Mouse (Mus musculus): ENCODE results near the gene H2-Ab1. TPM values are rescaled to one million over a fixed set of nuclear protein-coding genes. Genes with fewer than 3 reads are reported as not detected.
A peak's percentile ranks its signal among the peaks of the same experiment; 100 is the strongest.

Gene H2-Ab1
- polyA plus RNA-seq, 1 experiment from 2014 or later = 4.3 TPM

DNA sequence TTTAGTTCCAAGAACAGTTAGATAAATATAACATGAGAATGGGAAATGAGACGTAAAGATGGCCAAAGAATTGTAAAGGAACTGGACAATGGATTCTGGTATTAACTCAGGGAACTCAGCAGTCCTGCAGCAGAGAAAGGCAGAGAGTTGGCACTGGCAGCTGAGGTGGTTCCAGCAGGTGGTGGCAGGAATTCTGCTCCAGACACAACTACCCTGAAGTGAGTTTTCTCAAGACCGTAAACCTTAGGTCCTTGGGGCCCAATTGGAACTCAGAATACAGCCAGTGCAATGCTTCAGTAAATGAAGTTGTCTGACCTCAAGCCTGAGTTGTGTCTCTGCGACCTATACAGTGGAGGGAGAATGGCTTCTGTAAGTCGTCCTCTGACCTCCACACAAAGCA, 36.8 kb downstream of the H2-Ab1 start:
- ATAC-seq (ENCODE audit: low FRiP score) (no peak), DNase-seq (ENCODE audit: low spot score, missing footprints) (no peak)
- Histone ChIP-seq H3K27me3 (ENCODE audit: control insufficient read depth, insufficient read depth, low read length) (no peaks in the 10 kb centered on the region), H3K9ac (ENCODE audit: low read length) (no peak overlapping the region), H3K4me1 (ENCODE audit: control insufficient read depth, insufficient read depth, low read length) (no peaks in the 10 kb centered on the region), H3K9me3 (ENCODE audit: control insufficient read depth, low read length) (no peaks in the 10 kb centered on the region), H3K36me3 (ENCODE audit: control insufficient read depth, insufficient read depth, low read length) (no peaks in the 10 kb centered on the region), H3K4me2 (no peak overlapping the region), H3K27ac (ENCODE audit: low read depth, low read length) (no peak overlapping the region), H3K4me3 (ENCODE audit: low read depth, low read length) (no peak overlapping the region)
- 72% methylated on average over 4 of the region's 4 CpGs for WGBS

DNA sequence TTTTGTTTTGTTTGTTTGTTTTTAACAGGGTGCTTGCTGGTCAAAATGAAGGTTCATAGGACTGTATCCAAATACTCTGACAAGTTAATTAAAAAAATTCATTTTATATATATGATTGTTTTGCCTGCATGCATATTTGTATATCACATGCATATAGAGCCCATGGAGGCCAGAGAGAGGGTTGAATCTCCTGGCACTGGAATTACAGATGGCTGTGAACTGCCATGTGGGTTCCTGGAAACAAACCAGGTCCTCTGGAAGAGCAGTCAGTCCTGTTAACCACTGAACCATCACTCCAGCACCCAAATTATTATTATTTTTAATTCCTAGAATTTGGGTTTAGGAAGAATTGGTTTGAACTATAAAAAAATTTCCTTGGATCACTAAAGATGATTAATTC, 37.8 kb downstream of the H2-Ab1 start:
- Histone ChIP-seq H3K4me3 (ENCODE audit: low read depth, low read length) (no peak overlapping the region), H3K9ac (ENCODE audit: low read length) (no peak overlapping the region), H3K27me3 (ENCODE audit: control insufficient read depth, insufficient read depth, low read length) (no peaks in the 10 kb centered on the region), H3K36me3 (ENCODE audit: control insufficient read depth, insufficient read depth, low read length) (no peaks in the 10 kb centered on the region), H3K4me2 (no peak overlapping the region), H3K4me1 (ENCODE audit: control insufficient read depth, insufficient read depth, low read length) (no peaks in the 10 kb centered on the region), H3K27ac (ENCODE audit: low read depth, low read length) (no peak overlapping the region), H3K9me3 (ENCODE audit: control insufficient read depth, low read length) (no peaks in the 10 kb centered on the region)
- ATAC-seq (ENCODE audit: low FRiP score) (no peak), DNase-seq (ENCODE audit: low spot score, missing footprints) (no peak)

DNA sequence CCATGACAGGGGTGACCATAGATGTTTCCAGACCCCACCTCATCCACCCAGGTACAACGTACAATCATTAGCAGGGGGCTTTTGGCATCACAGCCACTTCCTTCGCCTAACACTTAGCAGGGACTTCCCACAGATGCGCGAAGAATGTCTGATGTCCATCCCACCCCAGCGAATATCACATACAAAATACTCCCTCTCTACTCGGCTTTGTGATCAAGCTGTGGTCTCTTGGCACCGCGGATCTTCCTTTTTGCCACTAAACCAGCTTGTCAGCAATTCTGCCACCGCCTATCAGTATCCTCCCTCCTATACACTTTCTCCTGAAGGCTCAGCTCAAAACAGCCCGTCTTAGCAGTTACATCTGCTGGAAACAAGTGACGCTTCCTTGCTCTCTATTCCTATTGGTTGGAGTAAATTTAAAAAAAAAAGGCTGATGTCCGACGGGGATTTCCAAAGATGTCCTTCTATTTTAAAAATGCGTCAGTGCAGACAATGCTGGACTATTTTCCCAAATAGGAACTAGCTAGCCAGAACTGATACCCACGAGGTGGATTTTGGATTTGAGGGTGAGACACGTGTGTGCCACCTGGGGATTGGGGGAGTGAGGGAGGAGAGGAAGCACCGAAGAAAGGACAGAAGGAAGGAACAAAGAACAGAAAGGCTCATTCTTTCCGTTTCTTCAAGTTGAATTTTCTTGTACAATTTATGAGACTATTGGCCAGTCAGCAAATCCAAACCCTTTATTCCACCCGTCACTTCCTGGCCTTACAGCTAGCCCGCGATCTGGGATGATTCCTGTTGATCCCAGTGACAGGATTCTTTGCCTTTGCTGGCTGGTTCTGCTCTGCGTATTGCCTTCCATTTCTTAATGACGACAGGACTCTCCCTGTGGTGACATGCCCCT, 38.7 kb downstream of the H2-Ab1 start:
- H3K4me2 ChIP-seq = peak overlapping the region; percentile 45
- peak overlapping the region; percentile 53 for H3K9ac ChIP-seq (ENCODE audit: low read length)
- no peaks in the 10 kb centered on the region for H3K27me3 ChIP-seq (ENCODE audit: control insufficient read depth, insufficient read depth, low read length)
- H3K4me3 ChIP-seq (ENCODE audit: low read depth, low read length) = peak overlapping the region; percentile 26
- DNase-seq (ENCODE audit: low spot score, missing footprints) (peak; percentile 96), ATAC-seq (ENCODE audit: low FRiP score) (peak; percentile 70; the same call in 1 of the 2 replicates)
- no peaks in the 10 kb centered on the region for H3K36me3 ChIP-seq (ENCODE audit: control insufficient read depth, insufficient read depth, low read length)
- no peaks in the 10 kb centered on the region for H3K4me1 ChIP-seq (ENCODE audit: control insufficient read depth, insufficient read depth, low read length)
- 22% methylated on average over 23 of the region's 23 CpGs for WGBS
- H3K27ac ChIP-seq (ENCODE audit: low read depth, low read length) = no peak overlapping the region
- H3K9me3 ChIP-seq (ENCODE audit: control insufficient read depth, low read length) = no peaks in the 10 kb centered on the region

GRCm38 (mm10) chr17:34299356-34299755, 41.9 kb downstream of the H2-Ab1 start:
- Histone ChIP-seq H3K9me3 (ENCODE audit: control insufficient read depth, low read length) (no peaks in the 10 kb centered on the region), H3K9ac (ENCODE audit: low read length) (no peak overlapping the region), H3K4me2 (no peak overlapping the region), H3K27me3 (ENCODE audit: control insufficient read depth, insufficient read depth, low read length) (no peaks in the 10 kb centered on the region), H3K27ac (ENCODE audit: low read depth, low read length) (no peak overlapping the region), H3K36me3 (ENCODE audit: control insufficient read depth, insufficient read depth, low read length) (no peaks in the 10 kb centered on the region), H3K4me3 (ENCODE audit: low read depth, low read length) (no peak overlapping the region), H3K4me1 (ENCODE audit: control insufficient read depth, insufficient read depth, low read length) (no peaks in the 10 kb centered on the region)
- WGBS = 75% methylated on average over 3 of the region's 3 CpGs
- no peak for DNase-seq (ENCODE audit: low spot score, missing footprints)
- no peak for ATAC-seq (ENCODE audit: low FRiP score)

DNA sequence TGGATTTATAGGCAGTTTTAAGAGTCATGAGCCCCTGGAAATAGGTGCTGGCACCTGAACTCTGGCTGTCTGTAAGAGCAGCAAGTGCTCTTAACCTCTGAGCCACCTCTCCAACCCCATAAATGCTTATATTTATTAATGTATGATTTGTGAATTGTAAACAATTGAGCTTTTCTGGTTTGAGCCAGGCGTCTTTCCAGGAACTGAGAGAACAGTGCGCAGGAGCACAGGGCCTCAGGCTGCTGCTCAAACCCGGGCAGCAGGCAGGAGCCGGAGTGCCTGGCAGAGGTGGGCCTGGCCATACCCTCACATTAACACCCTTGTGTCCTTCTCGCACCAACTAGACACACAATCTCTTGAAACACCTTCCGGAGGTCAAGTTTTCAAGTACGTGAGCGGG, 42.6 kb downstream of the H2-Ab1 start:
- no peak overlapping the region for H3K4me3 ChIP-seq (ENCODE audit: low read depth, low read length)
- H3K4me1 ChIP-seq (ENCODE audit: control insufficient read depth, insufficient read depth, low read length) = no peaks in the 10 kb centered on the region
- no peak for DNase-seq (ENCODE audit: low spot score, missing footprints)
- WGBS = 93% methylated on average over 8 of the region's 8 CpGs
- H3K9ac ChIP-seq (ENCODE audit: low read length) = no peak overlapping the region
- no peaks in the 10 kb centered on the region for H3K36me3 ChIP-seq (ENCODE audit: control insufficient read depth, insufficient read depth, low read length)
- no peaks in the 10 kb centered on the region for H3K27me3 ChIP-seq (ENCODE audit: control insufficient read depth, insufficient read depth, low read length)
- H3K9me3 ChIP-seq (ENCODE audit: control insufficient read depth, low read length) = no peaks in the 10 kb centered on the region
- no peak overlapping the region for H3K4me2 ChIP-seq
- no peak overlapping the region for H3K27ac ChIP-seq (ENCODE audit: low read depth, low read length)
- ATAC-seq (ENCODE audit: low FRiP score) = no peak

GRCm38 (mm10) chr17:34300691-34301566, 43.4 kb downstream of the H2-Ab1 start:
- no peak for ATAC-seq (ENCODE audit: low FRiP score)
- Histone ChIP-seq H3K9ac (ENCODE audit: low read length) (no peak overlapping the region), H3K4me3 (ENCODE audit: low read depth, low read length) (no peak overlapping the region), H3K9me3 (ENCODE audit: control insufficient read depth, low read length) (no peaks in the 10 kb centered on the region), H3K27me3 (ENCODE audit: control insufficient read depth, insufficient read depth, low read length) (no peaks in the 10 kb centered on the region), H3K27ac (ENCODE audit: low read depth, low read length) (no peak overlapping the region), H3K36me3 (ENCODE audit: control insufficient read depth, insufficient read depth, low read length) (no peaks in the 10 kb centered on the region), H3K4me2 (no peak overlapping the region), H3K4me1 (ENCODE audit: control insufficient read depth, insufficient read depth, low read length) (no peaks in the 10 kb centered on the region)
- 82% methylated on average over 23 of the region's 23 CpGs for whole genome bisulfite sequencing
- no peak for DNase-seq (ENCODE audit: low spot score, missing footprints)

GRCm38 (mm10) chr17:34301670-34302190, 44.2 kb downstream of the H2-Ab1 start:
- WGBS = 88% methylated on average over 4 of the region's 4 CpGs

DNA sequence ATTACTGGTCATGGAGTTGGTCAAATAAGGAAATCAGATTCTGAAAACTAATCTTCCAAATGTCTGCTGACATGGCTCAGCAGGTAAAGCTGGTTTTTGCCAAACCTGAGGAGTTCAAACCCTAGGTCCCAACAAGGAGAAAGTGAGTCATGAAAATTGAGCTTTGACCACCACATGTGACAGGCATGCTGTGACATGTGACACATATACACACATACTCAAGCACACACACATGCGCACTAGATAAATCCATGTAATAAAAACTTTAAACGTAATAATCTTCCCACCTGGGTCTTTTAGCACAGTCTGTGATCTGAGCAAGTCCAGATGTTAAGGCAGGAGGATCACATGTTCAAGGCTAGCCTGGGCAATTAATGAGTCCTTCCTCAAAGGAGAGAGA, 46.3 kb downstream of the H2-Ab1 start:
- Histone ChIP-seq H3K4me3 (ENCODE audit: low read depth, low read length) (no peak overlapping the region), H3K4me1 (ENCODE audit: control insufficient read depth, insufficient read depth, low read length) (no peaks in the 10 kb centered on the region), H3K27me3 (ENCODE audit: control insufficient read depth, insufficient read depth, low read length) (no peaks in the 10 kb centered on the region), H3K36me3 (ENCODE audit: control insufficient read depth, insufficient read depth, low read length) (no peaks in the 10 kb centered on the region), H3K4me2 (no peak overlapping the region), H3K9ac (ENCODE audit: low read length) (no peak overlapping the region), H3K27ac (ENCODE audit: low read depth, low read length) (no peak overlapping the region), H3K9me3 (ENCODE audit: control insufficient read depth, low read length) (no peaks in the 10 kb centered on the region)
- 95% methylated on average over 2 of the region's 2 CpGs for WGBS
- DNase-seq (ENCODE audit: low spot score, missing footprints) (no peak), ATAC-seq (ENCODE audit: low FRiP score) (no peak)

More at GRCm38 (mm10) chr17:34301670-34302190, 44.2 kb downstream of the H2-Ab1 start:
- H3K27ac ChIP-seq (ENCODE audit: low read depth, low read length) = no peak overlapping the region
- ATAC-seq (ENCODE audit: low FRiP score) = no peak
- no peaks in the 10 kb centered on the region for H3K9me3 ChIP-seq (ENCODE audit: control insufficient read depth, low read length)
- H3K36me3 ChIP-seq (ENCODE audit: control insufficient read depth, insufficient read depth, low read length) = no peaks in the 10 kb centered on the region
- H3K27me3 ChIP-seq (ENCODE audit: control insufficient read depth, insufficient read depth, low read length) = no peaks in the 10 kb centered on the region
- no peak for DNase-seq (ENCODE audit: low spot score, missing footprints)
- H3K9ac ChIP-seq (ENCODE audit: low read length) = no peak overlapping the region
- no peaks in the 10 kb centered on the region for H3K4me1 ChIP-seq (ENCODE audit: control insufficient read depth, insufficient read depth, low read length)
- H3K4me3 ChIP-seq (ENCODE audit: low read depth, low read length) = no peak overlapping the region
- H3K4me2 ChIP-seq = no peak overlapping the region

GRCm38 (mm10) chr17:34304751-34305150, 47.3 kb downstream of the H2-Ab1 start:
- Histone ChIP-seq H3K4me1 (ENCODE audit: control insufficient read depth, insufficient read depth, low read length) (no peaks in the 10 kb centered on the region), H3K4me2 (no peak overlapping the region), H3K4me3 (ENCODE audit: low read depth, low read length) (no peak overlapping the region), H3K9ac (ENCODE audit: low read length) (no peak overlapping the region), H3K9me3 (ENCODE audit: control insufficient read depth, low read length) (no peaks in the 10 kb centered on the region), H3K36me3 (ENCODE audit: control insufficient read depth, insufficient read depth, low read length) (no peaks in the 10 kb centered on the region), H3K27ac (ENCODE audit: low read depth, low read length) (no peak overlapping the region), H3K27me3 (ENCODE audit: control insufficient read depth, insufficient read depth, low read length) (no peaks in the 10 kb centered on the region)
- DNase-seq (ENCODE audit: low spot score, missing footprints) (peak; percentile 90), ATAC-seq (ENCODE audit: low FRiP score) (no peak)
- 35% methylated on average over 4 of the region's 4 CpGs for WGBS
